Mouse (Mus musculus) MEL (cell line): ENCODE measurements at regions not wholly inside any gene's neighbourhood (a gene's known extent, or its start where the extent isn't known, plus 50 kb on each side); places are given as distances from the start of the nearest gene placed in this dataset.

Experiments
- DNase-seq: peaks from one replicate; pipeline ENCODE4 v3.0.0; 2011; ENCODE audit warnings: low read depth, low spot score
- H3K27ac ChIP-seq: 2 replicates; pipeline ENCODE4 v1.5.1; 2012; ENCODE audit warnings: low read depth, mild to moderate bottlenecking, control low read depth, low read length, moderate library complexity; ENCODE audit not compliant: control insufficient read depth
- H3K27me3 ChIP-seq, 2 experiments: fragments of 150-350 bp in 1 of 2; sonication (generic) in 1 of 2; 2 replicates each; pipeline ENCODE4 v1.6.1; 2012; ENCODE audit warnings: low read length in 2 of 2, mild to moderate bottlenecking in 2 of 2, improper control_type of control experiment in 1 of 2, moderate library complexity in 1 of 2; ENCODE audit not compliant: insufficient read depth in 2 of 2, control insufficient read depth in 1 of 2
- H3K36me3 ChIP-seq, 2 experiments: 2 replicates each; pipeline ENCODE4 v1.6.1; 2012 to 2014; ENCODE audit warnings: low read length in 2 of 2, improper control_type of control experiment in 1 of 2, inconsistent platforms in 1 of 2, mild to moderate bottlenecking in 1 of 2; ENCODE audit not compliant: insufficient read depth in 2 of 2, control insufficient read depth in 1 of 2
- H3K4me1 ChIP-seq, 2 experiments: fragments of 150-350 bp in 1 of 2; sonication (generic) in 1 of 2; 2 replicates each; pipeline ENCODE4 v1.6.1; 2012; ENCODE audit warnings: low read length in 2 of 2, improper control_type of control experiment in 1 of 2, mild to moderate bottlenecking in 1 of 2; ENCODE audit not compliant: insufficient read depth in 2 of 2, control insufficient read depth in 1 of 2
- H3K4me3 ChIP-seq, 2 experiments: fragments of 150-350 bp in 1 of 2; sonication (generic) in 1 of 2; 2 replicates each; pipeline ENCODE4 v1.5.1; 2012; ENCODE audit warnings: low read depth in 2 of 2, low read length in 2 of 2, mild to moderate bottlenecking in 2 of 2, moderate library complexity in 2 of 2, control low read depth in 1 of 2, improper control_type of control experiment in 1 of 2; ENCODE audit not compliant: control insufficient read depth in 1 of 2, insufficient read depth in 1 of 2
- H3K79me2 ChIP-seq: 2 replicates; pipeline ENCODE4 v1.6.1; 2012; ENCODE audit warnings: mild to moderate bottlenecking, low read length, moderate library complexity; ENCODE audit not compliant: control insufficient read depth, poor library complexity, insufficient read depth
- H3K9ac ChIP-seq: 2 replicates; pipeline ENCODE4 v1.6.1; 2012; ENCODE audit warnings: low read depth, mild to moderate bottlenecking, control low read depth, low read length, moderate library complexity; ENCODE audit not compliant: control insufficient read depth, poor library complexity, severe bottlenecking
- H3K9me3 ChIP-seq: fragments of 150-350 bp; sonication (generic); replicated peaks from 2 replicates; pipeline ENCODE4 v1.6.1; 2012; ENCODE audit warnings: mild to moderate bottlenecking, low read length, improper control_type of control experiment, moderate library complexity; ENCODE audit not compliant: insufficient read depth
- CHD2 ChIP-seq: IDR thresholded peaks from 2 replicates; pipeline ENCODE4 v1.6.1; 2011; ENCODE audit warnings: low read length, improper control_type of control experiment
- CTCF ChIP-seq, 3 experiments: IDR thresholded peaks in 2 of 3; conservative IDR thresholded peaks in 1 of 3; 2 replicates each; pipeline ENCODE4 v1.5.1; 2011 to 2012; ENCODE audit warnings: low read length in 3 of 3, low read depth in 2 of 3, mild to moderate bottlenecking in 2 of 3, improper control_type of control experiment in 1 of 3, inconsistent platforms in 1 of 3, mixed read lengths in 1 of 3, moderate library complexity in 1 of 3; ENCODE audit not compliant: control insufficient read depth in 1 of 3, insufficient read depth in 1 of 3, poor library complexity in 1 of 3, severe bottlenecking in 1 of 3
- ELF1 ChIP-seq: IDR thresholded peaks from 2 replicates; pipeline ENCODE4 v1.6.1; 2014; ENCODE audit warnings: low read depth, mild to moderate bottlenecking, inconsistent platforms, low read length, improper control_type of control experiment, moderate library complexity
- EP300 ChIP-seq, 2 experiments: IDR thresholded peaks; 2 replicates each; pipeline ENCODE4 v1.6.1; 2011; ENCODE audit warnings: improper control_type of control experiment in 2 of 2, low read length in 2 of 2, low read depth in 1 of 2, mild to moderate bottlenecking in 1 of 2
- ETS1 ChIP-seq: IDR thresholded peaks from 2 replicates; pipeline ENCODE4 v1.6.1; 2012; ENCODE audit warnings: low read depth, mild to moderate bottlenecking, inconsistent platforms, low read length, improper control_type of control experiment, moderate library complexity
- GABPA ChIP-seq: IDR thresholded peaks from 2 replicates; pipeline ENCODE4 v1.6.1; 2012; ENCODE audit warnings: low read depth, mild to moderate bottlenecking, inconsistent platforms, low read length, improper control_type of control experiment, moderate library complexity
- JUND ChIP-seq: IDR thresholded peaks from 2 replicates; pipeline ENCODE4 v1.6.1; 2011; ENCODE audit warnings: low read depth, mild to moderate bottlenecking, improper control_type of control experiment, low read length
- KAT2A ChIP-seq: conservative IDR thresholded peaks from 2 replicates; pipeline ENCODE4 v1.6.1; 2012; ENCODE audit warnings: low read depth, low read length, improper control_type of control experiment, inconsistent platforms
- MYC ChIP-seq: IDR thresholded peaks from 2 replicates; pipeline ENCODE4 v1.6.1; 2011; ENCODE audit warnings: low read depth, mild to moderate bottlenecking, low read length, improper control_type of control experiment, moderate library complexity
- NELFE ChIP-seq: IDR thresholded peaks from 2 replicates; pipeline ENCODE4 v1.6.1; 2011; ENCODE audit warnings: low read depth, low read length, improper control_type of control experiment
- NRF1 ChIP-seq: IDR thresholded peaks from 2 replicates; pipeline ENCODE4 v1.6.1; 2014; ENCODE audit warnings: low read depth, mild to moderate bottlenecking, inconsistent platforms, low read length, improper control_type of control experiment, moderate library complexity; ENCODE audit not compliant: poor library complexity, insufficient read depth, severe bottlenecking
- RCOR1 ChIP-seq: IDR thresholded peaks from 2 replicates; pipeline ENCODE4 v1.6.1; 2012; ENCODE audit warnings: low read depth, mild to moderate bottlenecking, inconsistent platforms, low read length, improper control_type of control experiment
- SIN3A ChIP-seq: IDR thresholded peaks from 2 replicates; pipeline ENCODE4 v1.6.1; 2012; ENCODE audit warnings: low read length, improper control_type of control experiment, inconsistent platforms
- SMC3 ChIP-seq: IDR thresholded peaks from 2 replicates; pipeline ENCODE4 v1.6.1; 2011; ENCODE audit warnings: low read depth, low read length, improper control_type of control experiment
- TAL1 ChIP-seq: IDR thresholded peaks from 2 replicates; pipeline ENCODE4 v1.6.1; 2012; ENCODE audit warnings: mild to moderate bottlenecking, inconsistent platforms, low read length, moderate library complexity, mixed read lengths
- TBP ChIP-seq: IDR thresholded peaks from 2 replicates; pipeline ENCODE4 v1.8.0; 2011; ENCODE audit warnings: low read depth, low read length, improper control_type of control experiment
- TCF12 ChIP-seq: IDR thresholded peaks from 2 replicates; pipeline ENCODE4 v1.6.1; 2014; ENCODE audit warnings: low read depth, mild to moderate bottlenecking, inconsistent platforms, low read length, improper control_type of control experiment, moderate library complexity
- USF1 ChIP-seq: IDR thresholded peaks from 2 replicates; pipeline ENCODE4 v1.6.1; 2014; ENCODE audit warnings: low read depth, mild to moderate bottlenecking, inconsistent platforms, low read length, improper control_type of control experiment, moderate library complexity
- USF2 ChIP-seq, 2 experiments: IDR thresholded peaks; 2 replicates each; pipeline ENCODE4 v1.6.1; 2011 to 2012; ENCODE audit warnings: improper control_type of control experiment in 2 of 2, low read length in 2 of 2, borderline replicate concordance in 1 of 2, inconsistent platforms in 1 of 2, low read depth in 1 of 2, mild to moderate bottlenecking in 1 of 2; ENCODE audit not compliant: insufficient read depth in 1 of 2
- ZC3H11A ChIP-seq: IDR thresholded peaks from 2 replicates; pipeline ENCODE4 v1.6.1; 2012; ENCODE audit warnings: low read depth, mild to moderate bottlenecking, inconsistent platforms, low read length, improper control_type of control experiment
- ZNF384 ChIP-seq: IDR thresholded peaks from 2 replicates; pipeline ENCODE4 v1.6.1; 2012; ENCODE audit warnings: low read depth, mild to moderate bottlenecking, inconsistent platforms, low read length, improper control_type of control experiment

- H3K9me3 ChIP-seq = no peaks in the 10 kb centered on the region
- H3K27ac ChIP-seq = no peak overlapping the region
- peak in 1 of 2 experiments; percentile 27; a peak in 2 of 4 replicates for TF ChIP-seq EP300 (IDR thresholded peaks at IDR 0.05; ENCODE audit: low read depth in 1 of 2, low read length in 2 of 2)
- TF ChIP-seq CHD2 = no peak
- peaks cover 0 to 7% of the 10 kb centered on the region in 2 experiments; a peak in 1 of 4 replicates for H3K4me1 ChIP-seq
- H3K79me2 ChIP-seq = no peaks in the 10 kb centered on the region
- no peak overlapping the region for H3K9ac ChIP-seq
- peaks cover 0 to 1% of the 10 kb centered on the region in 2 experiments; a peak in 2 of 4 replicates for H3K27me3 ChIP-seq
- no peaks in the 10 kb centered on the region; a peak in 1 of 4 replicates for H3K36me3 ChIP-seq
- DNase-seq = peak; percentile 7
- no peak overlapping the region for H3K4me3 ChIP-seq
Observed at GRCm38 (mm10) chr2:61295261-61295964, 283.0 kb upstream of the Tank start.

GRCm38 (mm10) chr2:61288246-61288645, 290.1 kb upstream of the Tank start:
- H3K4me3 ChIP-seq = no peak overlapping the region
- H3K27me3 ChIP-seq = no peaks in the 10 kb centered on the region
- no peaks in the 10 kb centered on the region for H3K36me3 ChIP-seq
- no peak overlapping the region for H3K27ac ChIP-seq
- no peak for DNase-seq
- H3K4me1 ChIP-seq = no peaks in the 10 kb centered on the region
- H3K79me2 ChIP-seq = no peaks in the 10 kb centered on the region
- no peak overlapping the region for H3K9ac ChIP-seq
- TF ChIP-seq ELF1 (no peak), TAL1 (no peak), KAT2A (no peak), TCF12 (no peak), NELFE (no peak), ETS1 (no peak), RCOR1 (no peak), ZC3H11A (no peak), MYC (no peak), USF1 (no peak), USF2 (IDR thresholded peaks at IDR 0.05; ENCODE audit: borderline replicate concordance in 1 of 2, insufficient read depth in 1 of 2, low read depth in 1 of 2, low read length in 2 of 2) (no peak), GABPA (no peak), JUND (no peak), SIN3A (no peak), EP300 (IDR thresholded peaks at IDR 0.05; ENCODE audit: low read depth in 1 of 2, low read length in 2 of 2) (no peak), SMC3 (no peak), TBP (no peak), ZNF384 (no peak), NRF1 (no peak), CTCF (IDR thresholded peaks at IDR 0.05 in 2 of 3, conservative IDR thresholded peaks at IDR 0.05 in 1 of 3; ENCODE audit: control insufficient read depth in 1 of 3, insufficient read depth in 1 of 3, low read depth in 2 of 3, low read length in 3 of 3, poor library complexity in 1 of 3, severe bottlenecking in 1 of 3) (no peak)
- H3K9me3 ChIP-seq = no peaks in the 10 kb centered on the region
